Mouse (Mus musculus) cerebellum, adult 11-12 months (tissue): ENCODE data around the gene Ankra2.
A peak's percentile ranks its signal among the peaks of the same experiment; 100 is the strongest.

ENCODE experiments used
- DNase-seq: peaks from one replicate; pipeline ENCODE4 v3.0.0; 2022

Gene Ankra2

DNA sequence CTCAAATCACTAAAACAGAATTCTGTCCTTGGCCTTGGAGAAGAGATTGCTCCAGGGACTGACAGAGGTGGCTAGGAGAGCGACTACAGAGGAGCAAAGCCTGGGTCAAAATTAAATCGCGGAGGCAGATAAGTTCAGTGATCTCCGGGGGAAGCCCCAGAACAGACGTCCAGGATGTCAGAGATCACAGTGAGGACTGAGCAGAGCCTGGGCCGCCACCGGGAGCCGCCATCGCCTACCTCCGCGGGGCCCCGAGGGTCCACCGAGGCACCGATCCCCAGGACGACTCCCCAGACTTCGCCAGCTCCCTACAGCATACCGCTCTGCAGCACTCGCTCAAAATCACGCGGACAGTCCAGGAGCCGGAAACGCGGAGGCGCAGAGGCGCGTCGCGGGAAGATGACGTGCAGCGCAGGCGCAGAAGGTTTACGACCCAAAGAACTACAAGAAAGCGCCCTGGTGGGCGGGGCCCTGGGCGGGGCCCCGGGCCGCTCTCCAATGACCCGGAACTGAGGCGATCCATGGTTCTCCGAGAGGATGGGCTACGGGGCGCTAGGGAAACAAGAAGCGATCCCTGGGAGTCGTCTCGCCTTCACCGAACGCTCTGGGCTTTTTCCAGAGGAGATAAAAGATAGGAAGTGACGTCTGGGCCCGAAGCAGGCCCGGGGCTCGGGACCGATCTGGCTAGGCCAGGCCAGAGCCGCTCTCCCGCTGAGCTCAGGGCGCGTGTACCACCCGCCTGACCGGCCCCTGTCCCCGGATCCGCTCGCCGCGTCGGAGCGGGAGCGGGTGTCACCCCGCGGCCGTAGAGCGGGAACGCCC, at the start of gene Ankra2, which contains the start of gene Utp15:
Gene Ankra2 (plus strand): TSS at position 439 of the 822 bp plus-strand sequence.
Gene Utp15 (minus strand): TSS at position 406 of the 822 bp plus-strand sequence.
- peak; percentile 98 for DNase-seq

DNA sequence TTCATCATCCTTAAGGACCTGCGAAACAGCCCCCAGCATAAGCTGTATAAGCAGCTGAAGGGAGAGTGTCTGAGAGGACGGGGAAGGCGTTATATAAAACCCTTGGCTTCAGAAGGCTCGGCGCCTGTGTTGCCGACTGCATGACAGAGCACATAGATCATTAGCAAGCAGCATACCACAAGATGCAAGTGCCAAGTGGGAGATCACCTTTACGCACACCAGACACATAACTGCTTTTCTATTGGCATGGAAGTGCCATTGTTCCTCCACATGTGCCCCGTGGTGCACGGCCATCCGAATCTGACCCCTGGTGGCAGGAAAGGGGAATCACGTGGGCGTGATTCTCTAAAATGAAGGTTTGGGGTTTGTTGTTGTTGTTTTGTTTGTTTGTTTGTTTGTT, 40.0 kb upstream of the Ankra2 start:
- no peak for DNase-seq

DNA sequence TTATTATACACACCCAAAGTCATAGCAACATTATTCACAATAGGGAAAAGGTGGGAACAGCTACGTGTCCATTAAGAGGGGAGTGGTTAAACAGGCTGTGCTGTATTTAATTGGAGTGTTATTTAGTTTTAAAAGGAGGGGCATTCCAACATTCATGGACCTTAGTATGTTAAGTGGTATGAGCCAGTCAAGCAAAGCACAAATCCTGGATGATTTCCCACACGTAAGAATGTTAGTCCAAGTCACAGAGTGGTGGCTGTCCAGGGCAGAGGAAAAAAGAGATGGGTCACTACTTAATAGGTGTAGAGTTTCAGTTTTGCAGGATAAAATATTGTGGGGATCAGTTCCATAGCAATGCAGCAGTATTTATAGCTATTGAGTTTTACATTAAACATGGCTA, 36.6 kb upstream of the Ankra2 start:
- DNase-seq: no peak

DNA sequence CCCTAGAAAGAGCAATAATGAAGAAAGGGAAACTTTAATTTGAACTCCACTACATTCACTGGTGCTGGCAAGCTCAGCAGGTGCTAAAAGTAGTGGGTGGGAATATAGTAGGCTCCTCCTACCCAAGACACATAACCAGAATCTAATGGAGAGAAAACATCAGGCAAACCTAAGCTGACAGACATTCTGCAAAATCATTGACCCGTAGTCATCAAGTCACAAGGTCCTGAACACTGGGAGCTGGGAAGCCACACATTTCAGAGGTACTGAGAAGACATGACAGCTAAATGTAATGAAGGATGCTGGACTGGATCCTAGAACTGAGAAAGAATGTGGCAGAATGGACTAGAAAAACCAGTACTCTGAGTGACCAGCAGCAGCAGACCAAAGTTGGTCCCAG, 32.4 kb upstream of the Ankra2 start:
- no peak for DNase-seq

DNA sequence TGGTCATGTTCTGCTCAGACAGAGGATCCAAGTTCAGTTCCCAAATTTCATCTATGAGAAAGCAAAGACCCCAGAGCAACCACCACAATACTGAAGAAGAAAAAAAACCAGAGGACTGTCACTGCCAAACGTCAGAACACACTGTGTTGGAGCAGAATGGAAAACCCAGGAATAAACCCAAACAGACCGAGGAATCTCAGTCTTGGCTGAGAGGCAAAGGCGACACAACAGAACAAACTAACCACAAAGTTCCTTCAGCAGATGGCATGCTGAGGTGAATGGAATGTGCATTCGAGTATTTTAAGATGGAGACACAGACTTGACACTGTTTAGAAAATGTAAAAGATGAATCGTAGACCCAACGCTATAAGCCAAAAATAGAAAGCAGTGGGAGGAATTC, 27.4 kb upstream of the Ankra2 start:
- no peak for DNase-seq

DNA sequence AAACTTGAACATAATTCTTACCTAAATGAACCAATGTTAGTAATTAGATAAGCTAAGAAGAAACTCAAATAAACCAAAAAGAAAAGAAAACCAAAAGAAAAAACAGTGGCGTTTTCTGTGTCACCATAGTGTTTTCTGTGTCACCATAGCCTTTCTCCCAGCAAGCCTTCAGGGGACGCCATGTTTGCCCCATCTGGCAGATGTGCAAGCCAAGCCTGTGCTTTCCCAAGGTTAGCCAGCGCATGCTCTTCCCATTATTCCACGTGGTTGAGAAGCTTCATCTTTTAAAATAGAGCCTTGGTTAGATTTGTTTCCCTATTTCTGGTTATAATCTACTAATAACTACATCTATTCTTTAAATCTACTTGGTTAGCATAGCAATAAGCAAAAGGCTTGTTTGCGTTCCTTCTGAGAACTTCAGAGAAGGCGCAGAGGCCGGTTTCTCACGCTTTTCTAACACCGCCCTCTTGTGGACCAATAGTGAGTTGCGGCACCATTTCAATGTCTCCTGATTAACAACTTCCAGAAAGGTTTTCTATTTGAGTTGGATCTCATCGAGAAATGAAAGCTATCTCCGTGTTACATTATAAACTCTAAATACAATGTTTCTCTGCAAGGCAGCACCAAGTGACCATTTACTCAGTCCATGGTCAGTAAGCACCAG, 22.8 kb upstream of the Ankra2 start:
- DNase-seq: no peak

DNA sequence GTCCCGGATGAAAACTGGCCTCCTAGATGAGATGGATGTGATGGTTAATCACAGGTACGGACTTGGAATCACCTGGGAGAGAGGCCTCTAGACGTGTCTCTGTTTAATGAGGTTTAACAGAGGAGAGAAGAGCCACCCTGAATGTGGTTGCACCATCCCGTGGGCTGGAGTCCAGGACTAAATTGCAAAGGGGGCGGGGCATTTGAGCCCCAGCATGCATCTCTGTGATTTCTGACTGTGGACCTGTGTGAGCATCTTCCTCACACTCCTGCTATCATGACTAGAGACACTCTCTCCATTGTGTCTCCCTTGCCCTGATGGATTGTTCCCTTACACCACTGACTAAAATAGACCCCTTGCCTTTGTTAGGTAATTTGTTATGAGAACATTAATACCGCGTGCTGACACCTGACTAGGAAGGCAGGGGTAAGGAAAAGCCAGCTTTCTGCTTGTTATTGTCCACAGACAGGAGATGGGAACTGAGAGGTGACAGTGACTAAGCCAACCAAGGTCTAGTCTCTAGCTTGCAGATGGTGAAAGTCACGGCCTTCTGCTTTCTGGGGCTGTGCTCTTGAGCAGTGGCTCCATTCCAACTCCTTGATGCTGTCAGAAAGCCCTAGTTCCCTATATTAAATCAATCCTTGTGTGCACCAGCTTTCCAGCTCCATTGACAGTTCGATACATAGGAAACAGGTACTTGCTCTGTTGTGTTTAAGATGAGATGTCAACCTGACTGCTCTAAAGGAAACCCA, 21.2 kb upstream of the Ankra2 start:
- no peak for DNase-seq

DNA sequence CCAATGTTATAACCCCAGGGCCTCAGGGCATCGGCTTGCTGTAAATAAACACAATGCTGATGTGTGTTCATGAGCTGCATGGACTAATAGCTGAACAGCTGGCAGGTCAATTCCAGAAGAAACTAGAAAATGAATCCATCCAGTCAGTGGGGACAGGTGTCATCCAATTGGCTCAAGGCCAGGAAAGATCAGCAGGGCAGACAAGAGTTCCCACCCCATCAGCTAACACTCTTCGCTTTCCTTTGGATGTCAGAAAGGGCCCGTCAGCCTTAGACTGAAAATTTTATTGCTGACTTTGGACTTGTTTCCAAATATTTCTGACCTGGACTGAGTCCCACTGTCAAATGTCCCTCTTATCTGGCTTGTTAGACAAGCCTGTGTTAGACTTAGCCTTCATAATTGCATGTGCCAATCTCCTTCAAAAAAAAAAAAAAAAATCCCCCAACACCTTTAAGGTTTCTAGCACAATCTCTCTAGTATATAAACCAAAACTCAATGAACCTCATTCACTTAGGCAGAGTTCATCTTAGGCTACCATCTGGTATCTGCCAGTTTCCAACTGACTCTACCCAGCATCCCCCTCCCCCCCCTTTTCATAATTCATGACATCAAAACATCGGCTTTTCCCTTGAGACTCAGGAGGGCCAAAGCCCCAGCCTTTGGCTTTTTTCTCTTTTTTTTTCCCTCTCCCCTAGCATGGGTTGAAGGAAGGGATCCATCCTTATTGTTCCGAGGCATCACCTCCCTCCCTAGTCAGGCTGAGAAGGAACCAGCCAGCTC, 18.1 kb upstream of the Ankra2 start:
- no peak for DNase-seq

DNA sequence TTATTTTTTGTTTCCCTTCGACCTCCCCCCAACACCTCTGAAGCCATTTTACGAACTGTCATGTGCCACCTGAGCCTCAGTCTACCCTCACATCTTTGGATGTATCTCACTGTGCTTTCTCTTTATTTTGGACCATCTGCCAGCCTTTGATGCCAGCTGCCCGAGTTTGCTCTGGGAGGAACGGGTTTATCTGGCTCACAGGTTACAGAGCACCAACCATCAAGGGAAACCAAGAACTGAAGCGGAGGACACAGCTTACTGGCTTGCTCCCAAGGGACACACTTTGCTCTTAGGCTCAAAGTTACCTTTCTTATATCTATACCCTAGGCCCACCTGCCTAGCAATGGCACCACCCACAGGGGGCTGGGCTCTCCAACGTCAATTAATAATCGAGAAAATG, 17.5 kb upstream of the Ankra2 start:
- no peak for DNase-seq

DNA sequence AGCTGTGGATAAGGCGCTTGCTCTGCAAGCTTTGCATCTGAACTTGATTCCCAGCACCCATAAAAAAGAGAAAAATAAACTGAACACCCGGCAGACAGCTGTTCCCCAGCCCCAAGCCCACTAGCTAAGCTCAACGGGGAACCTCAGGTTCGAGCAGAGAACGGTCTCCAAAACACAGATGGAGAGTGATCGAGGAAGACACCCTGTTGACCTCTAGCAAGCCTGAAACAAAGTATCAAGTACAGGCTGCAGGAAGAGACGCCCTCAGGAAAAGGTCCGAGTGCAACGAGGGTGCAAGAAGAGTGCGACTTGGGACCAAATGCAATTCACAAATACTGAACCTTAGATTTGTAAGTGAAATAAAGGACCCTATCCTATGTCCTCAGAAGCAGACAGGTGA, 13.3 kb upstream of the Ankra2 start:
- no peak for DNase-seq

DNA sequence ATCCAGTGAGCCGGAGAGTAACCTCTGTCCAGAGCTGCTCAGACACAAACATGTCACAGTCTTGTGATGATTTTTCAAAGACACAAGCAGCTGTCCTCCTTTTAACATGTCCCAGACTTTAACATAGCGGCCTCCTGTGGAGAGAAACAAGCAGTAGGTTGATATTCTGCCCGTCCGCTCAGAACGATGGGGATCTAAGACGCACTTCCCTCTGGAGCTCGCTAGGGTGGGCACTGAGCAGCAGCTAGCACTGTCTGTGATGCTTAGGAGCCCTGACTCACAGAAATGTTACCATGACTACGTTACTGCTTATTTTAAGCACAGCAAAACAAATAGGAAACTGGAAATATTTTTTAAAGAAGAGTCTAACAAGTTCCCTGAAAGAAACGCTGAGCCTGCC, 8.0 kb upstream of the Ankra2 start:
- no peak for DNase-seq

DNA sequence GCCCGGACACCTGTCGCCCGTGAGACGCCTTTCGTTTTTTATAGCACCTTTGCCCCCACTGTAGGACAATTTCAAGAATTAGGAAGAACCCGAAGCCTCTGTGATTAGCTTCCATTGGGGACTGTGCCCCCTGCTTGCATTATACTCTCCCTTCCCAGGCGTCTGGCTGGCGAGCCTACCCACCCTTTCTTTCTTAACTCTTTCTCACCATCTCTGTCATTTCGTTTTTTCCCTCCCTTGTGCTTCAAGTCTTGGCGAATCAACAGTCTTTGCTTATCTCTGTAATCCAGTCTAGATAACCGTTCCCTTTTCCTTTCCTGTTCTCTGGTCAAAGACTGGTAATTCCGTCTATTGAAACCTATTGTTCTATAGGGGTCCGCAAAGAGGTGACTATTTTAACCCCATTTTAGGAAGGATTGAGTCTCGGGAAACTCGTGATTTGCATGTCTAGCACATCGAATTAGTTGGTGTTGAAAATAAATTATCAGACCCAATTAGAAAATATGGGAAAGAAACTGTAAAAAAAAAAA, 649 bp downstream of the Ankra2 start:
- DNase-seq: no peak

DNA sequence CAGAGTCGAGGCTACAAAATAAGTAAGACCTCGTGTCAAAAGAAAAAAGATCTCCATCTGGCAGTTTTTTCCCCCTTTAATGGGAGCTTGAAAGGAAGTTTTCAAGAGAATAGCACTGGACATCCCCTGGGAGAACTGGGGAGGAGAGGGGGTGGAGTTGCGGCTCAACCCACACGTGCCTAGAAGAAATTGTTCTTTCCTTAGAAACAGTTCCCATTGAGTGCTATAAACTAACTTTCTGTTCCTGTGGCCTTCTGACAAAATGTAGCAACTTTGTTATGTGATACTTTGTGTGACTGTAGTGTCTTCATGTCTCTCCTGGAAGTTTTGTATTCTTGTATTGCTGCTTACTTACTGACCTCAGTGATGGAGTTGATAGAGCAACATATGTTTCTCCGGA, 1.2 kb downstream of the Ankra2 start:
- DNase-seq: no peak

DNA sequence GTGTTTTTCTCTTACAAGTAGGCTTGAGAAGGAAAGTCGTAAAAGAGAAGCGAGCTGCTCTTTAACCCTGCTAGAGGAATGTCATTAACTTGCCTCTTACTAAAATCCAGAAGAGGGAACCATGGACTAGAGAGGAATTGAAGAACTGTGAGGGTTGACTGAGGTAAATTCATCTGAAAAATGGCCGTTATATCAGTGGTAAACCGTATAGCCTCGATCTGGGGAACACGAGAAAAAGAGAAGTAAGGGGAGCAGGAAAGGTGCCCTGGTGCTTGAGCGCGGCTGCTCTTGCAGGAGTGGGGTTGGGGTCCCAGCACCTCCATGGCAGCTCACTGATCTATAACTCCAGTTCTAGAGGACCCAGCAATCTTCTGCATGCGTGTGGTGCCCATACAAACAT, 11.1 kb downstream of the Ankra2 start:
- DNase-seq: no peak

DNA sequence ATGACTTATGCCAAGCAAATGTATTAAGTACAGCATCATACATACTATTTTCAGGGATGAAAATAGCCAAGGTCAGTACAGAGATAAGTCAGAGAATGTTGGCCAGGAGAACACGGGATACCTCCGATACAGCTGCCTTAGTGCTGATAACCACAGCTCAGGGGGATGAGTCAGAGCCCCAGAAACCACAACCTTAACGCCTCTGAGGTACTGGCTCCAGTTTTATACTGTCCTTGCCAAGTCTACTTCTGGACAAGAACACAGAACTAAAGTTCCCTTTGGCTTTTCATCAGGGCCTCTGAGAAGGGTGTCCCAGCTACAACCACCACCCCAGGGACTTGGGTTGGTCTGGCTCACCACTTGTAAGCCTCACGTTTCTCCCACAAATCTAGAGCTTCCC, 12.8 kb downstream of the Ankra2 start:
- DNase-seq: no peak

DNA sequence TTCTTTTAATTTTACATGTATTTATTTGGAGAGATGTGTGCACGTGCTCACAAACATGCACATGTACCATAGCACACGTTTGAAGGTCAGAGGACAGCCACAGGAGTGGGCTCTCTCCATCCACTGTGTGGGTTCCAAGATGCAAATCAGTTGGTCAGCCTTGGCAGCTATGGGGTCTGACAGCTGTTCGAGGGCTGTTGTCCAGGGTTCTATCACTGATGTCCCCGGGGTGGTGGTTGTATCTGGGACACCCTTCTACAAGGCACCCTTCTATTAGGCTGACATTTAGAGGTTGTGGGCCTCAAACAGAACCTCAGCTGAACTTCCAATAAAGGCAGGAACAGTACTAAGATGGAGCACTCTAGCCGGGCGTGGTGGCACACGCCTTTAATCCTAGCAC, 13.4 kb downstream of the Ankra2 start:
- DNase-seq: no peak

DNA sequence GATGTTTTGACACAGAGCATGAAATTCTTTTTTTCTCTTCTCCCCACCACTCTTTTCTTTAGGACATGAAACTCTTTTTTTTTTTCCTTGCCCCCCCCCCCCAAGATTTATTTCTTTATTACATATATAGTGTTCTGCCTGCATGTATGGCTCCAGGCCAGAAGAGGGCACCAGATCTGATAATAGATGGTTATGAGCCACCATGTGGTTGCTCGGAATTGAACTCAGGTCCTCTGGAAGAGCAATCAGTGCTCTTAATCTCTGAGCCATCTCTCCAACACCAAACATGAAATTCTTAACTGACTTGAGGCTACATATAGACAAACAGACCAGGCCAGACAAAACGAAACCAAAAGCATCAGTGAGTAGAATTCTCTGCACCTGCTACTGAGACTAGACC, 14.6 kb downstream of the Ankra2 start:
- DNase-seq: no peak

DNA sequence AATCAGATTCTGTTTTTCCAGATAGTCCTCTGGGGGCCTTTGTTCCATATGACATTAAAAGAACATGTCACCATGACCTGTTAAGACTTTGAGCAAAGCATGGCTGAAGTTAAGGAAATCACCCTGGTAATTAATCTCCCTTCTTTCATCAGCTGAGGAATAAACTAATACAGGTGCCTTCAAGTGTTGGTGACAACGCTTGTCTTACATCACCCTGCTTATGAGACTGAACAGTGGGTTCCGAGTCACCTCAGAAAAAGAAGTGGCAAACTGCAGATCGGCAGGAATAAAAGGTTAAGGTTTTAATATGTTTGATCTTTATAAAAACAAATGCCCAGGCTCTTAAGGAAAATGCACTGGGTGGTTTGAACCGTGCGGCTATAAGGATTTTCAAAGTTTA, 16.8 kb downstream of the Ankra2 start, which contains the start of gene Gm21976:
Gene Gm21976 (plus strand): TSS at position 202 of the 400 bp plus-strand sequence.
- no peak for DNase-seq

DNA sequence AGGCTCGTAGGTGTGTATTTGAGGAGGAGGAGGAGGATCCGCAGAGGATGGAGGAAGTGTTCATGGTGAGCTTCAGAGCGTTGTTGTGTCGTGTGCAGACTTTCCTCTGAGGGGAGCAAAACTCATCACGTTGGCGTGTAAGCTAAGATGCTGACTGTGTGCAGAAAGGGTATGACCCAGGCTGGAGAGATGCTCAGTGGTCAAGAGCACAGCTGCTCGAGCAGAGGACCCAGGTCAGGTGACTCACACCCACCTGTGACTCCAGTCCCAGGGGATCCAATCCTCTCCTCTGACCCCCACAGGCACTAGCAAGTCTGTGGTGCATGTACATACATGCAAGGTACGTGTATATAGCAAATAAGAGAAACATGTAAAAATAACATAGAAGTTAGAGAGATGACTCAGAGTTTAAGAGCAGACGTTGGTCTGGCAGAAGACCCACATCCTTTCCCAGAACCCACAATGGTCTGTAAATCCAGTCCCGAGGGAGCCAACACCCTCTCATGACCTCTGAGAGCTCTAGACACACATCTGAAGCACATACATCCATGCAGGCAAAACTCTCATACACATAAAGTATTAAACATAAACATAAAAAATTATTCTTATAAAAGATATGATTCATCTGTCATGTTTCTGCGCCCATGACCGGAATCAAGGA, 18.2 kb downstream of the Ankra2 start:
- no peak for DNase-seq

DNA sequence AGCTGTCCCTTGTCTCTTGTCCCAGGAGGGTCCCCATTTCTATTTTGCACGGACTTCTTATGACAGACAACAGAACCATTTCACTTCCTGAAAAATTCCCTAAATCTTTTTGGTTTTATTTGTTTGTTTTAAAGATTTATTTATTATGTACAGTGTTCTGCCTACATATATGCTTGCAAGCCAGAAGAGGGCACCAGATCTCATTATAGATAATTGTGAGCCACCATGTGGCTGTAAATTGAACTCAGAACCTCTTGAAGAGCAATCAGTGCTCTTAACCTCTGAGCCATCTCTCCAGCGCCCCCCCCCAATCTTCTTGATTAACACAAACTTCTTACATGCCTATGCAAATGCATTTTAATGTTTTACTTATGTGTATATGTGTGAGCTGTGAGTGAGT, 27.8 kb downstream of the Ankra2 start:
- no peak for DNase-seq

DNA sequence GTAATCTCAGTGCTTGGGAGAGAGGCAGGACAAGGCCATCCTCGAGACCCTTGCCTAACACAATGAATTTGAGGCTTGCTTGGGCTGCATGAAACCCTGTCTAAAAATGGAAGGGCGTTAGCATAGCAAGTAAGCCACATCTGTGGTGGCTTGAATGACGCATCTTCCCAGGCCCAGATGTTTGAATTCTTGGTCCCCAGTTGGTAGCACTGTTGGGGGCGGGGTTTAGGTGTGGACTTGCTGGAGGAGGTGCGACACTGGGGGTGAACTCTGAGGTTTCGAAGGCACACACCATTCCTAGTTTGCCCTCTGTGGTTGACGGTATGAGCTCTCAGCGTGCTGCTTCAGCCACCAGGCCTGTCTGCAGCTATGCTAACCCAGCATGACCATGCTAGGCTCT, 28.8 kb downstream of the Ankra2 start:
- no peak for DNase-seq

DNA sequence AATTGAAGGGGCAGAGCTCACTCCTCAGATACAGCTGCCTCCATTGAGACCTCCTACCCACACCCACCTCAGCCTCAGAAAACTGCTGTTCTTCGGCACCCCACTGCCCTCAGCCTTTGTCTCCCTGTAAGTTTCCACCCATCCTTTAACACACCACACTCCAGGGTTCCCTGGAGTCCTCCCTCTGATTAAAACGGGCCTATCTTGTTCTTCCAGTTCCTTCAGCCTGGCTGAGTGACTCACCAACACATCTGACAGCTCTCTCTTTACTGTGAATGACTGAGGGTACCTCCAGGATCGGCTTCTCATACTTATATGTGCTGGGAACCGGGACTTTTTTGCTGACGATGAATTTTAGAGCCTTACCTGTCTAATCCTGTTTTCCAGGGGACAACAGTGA, 33.2 kb downstream of the Ankra2 start:
- DNase-seq: no peak
